14 mouse cellular contexts compared by ENCODE assay signal in the genomic region with DNA sequence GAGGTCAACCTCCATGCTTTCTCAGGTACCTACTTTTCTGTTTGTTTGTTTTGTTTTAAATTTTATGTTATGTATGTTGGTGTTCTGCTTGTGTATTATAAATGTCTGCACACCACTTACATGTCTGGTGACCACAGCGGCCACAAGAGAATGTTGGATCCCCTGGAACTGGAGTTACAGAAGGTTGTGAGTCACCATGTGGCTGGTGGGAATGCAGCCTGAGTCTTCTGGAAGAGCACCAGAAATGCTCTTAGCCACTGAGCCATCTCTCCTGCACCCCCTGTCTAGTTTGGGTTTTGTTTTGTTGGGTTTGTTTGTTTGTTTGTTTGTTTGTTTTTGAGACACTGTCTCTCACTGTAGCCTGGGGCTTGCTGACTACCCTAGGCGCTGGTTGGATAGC. TPM values are rescaled to one million over a fixed set of nuclear protein-coding genes. Genes with fewer than 3 reads are reported as not detected.
"Had no signal": no experiment of that assay in that cellular context is flagged by ENCODE, and none has a peak within 500 bp of the region (broad histone marks: within the 10 kb centered on the region; RNA-seq: fewer than 3 reads in every experiment).

No protein-coding gene starts in this region.

- H3K4me2 ChIP-seq: limb, embryonic 12.5 days; liver, embryonic 13.5 days; midbrain, embryonic 12.5 days had no signal

- DNase-seq: kidney, postnatal 4 days; liver; liver, embryonic 13.5 days; lung, adult 18-20 months; right cerebral cortex, adult 18-20 months; right cerebral cortex, postnatal 25 days; thymus, postnatal 4 days had no signal

- H3K9me3 ChIP-seq: limb, embryonic 12.5 days; liver, embryonic 13.5 days; midbrain, embryonic 12.5 days had no signal

- H3K27me3 ChIP-seq: limb, embryonic 12.5 days; liver, embryonic 13.5 days; midbrain, embryonic 12.5 days had no signal

- H3K36me3 ChIP-seq: limb, embryonic 12.5 days; liver, embryonic 13.5 days; midbrain, embryonic 12.5 days had no signal

- H3K4me1 ChIP-seq: midbrain, embryonic 12.5 days had no signal

- ATAC-seq: midbrain, embryonic 16.5 days had no signal

- H3K27ac ChIP-seq: kidney, postnatal 0 days; layer of hippocampus, adult 2 months; limb, embryonic 12.5 days; liver, embryonic 13.5 days; midbrain, embryonic 12.5 days; stomach, postnatal 0 days had no signal

- H3K4me3 ChIP-seq: layer of hippocampus, adult 2 months; limb, embryonic 12.5 days; liver, embryonic 13.5 days; midbrain, embryonic 12.5 days had no signal

- H3K9ac ChIP-seq: limb, embryonic 12.5 days; liver, embryonic 13.5 days; midbrain, embryonic 12.5 days had no signal

RNA-seq across cellular contexts. Expression of a gene that starts 52.6 kb away (rescaled TPM):
- total RNA-seq: megakaryocyte-erythroid progenitor cell, adult 5-6 weeks had no signal
